Mouse (Mus musculus) liver, adult 2 months (tissue): ENCODE results near the gene Phlda3. TPM values are rescaled to one million over a fixed set of nuclear protein-coding genes. Genes with fewer than 3 reads are reported as not detected.

Source experiments
- DNase-seq: peaks from one replicate; pipeline ENCODE4 v3.0.0-alpha.2; 2011; ENCODE audit warnings: low read depth, low spot score; ENCODE audit errors: extremely low read depth
- H3K27ac ChIP-seq: fragments of 200-500 bp; replicated peaks from 2 replicates; pipeline ENCODE4 v1.5.1; 2012; ENCODE audit warnings: low read depth, mild to moderate bottlenecking, control low read depth, inconsistent platforms, low read length; ENCODE audit not compliant: insufficient read depth
- H3K27me3 ChIP-seq: fragments of 200-500 bp; 2 replicates; pipeline ENCODE4 v1.6.1; 2012; ENCODE audit warnings: mild to moderate bottlenecking, moderate library complexity, low read length, inconsistent platforms; ENCODE audit not compliant: control insufficient read depth, insufficient read depth
- H3K36me3 ChIP-seq: fragments of 200-500 bp; 2 replicates; pipeline ENCODE4 v1.6.1; 2012; ENCODE audit warnings: low read length, inconsistent platforms; ENCODE audit not compliant: control insufficient read depth, insufficient read depth
- H3K4me1 ChIP-seq: fragments of 200-500 bp; 2 replicates; pipeline ENCODE4 v1.6.1; 2011; ENCODE audit warnings: low read length; ENCODE audit not compliant: control insufficient read depth, insufficient read depth
- H3K4me3 ChIP-seq: fragments of 200-500 bp; 2 replicates; pipeline ENCODE4 v1.5.1; 2011; ENCODE audit warnings: low read depth, mild to moderate bottlenecking, control low read depth, low read length, moderate library complexity; ENCODE audit not compliant: insufficient read depth
- H3K79me2 ChIP-seq: fragments of 200-500 bp; 2 replicates; pipeline ENCODE4 v1.6.1; 2012; ENCODE audit warnings: inconsistent platforms, mild to moderate bottlenecking, low read length, moderate library complexity; ENCODE audit not compliant: control insufficient read depth, insufficient read depth
- H3K9ac ChIP-seq: fragments of 200-500 bp; 2 replicates; pipeline ENCODE4 v1.6.1; 2012; ENCODE audit warnings: low read depth, mild to moderate bottlenecking, control low read depth, inconsistent platforms, low read length
- CTCF ChIP-seq: fragments of 200-500 bp; IDR thresholded peaks from 2 replicates; pipeline ENCODE4 v1.5.1; 2011; ENCODE audit warnings: low read depth, low read length, control low read depth
- POLR2A ChIP-seq: fragments of 200-500 bp; IDR thresholded peaks from 2 replicates; pipeline ENCODE4 v1.6.1; 2011; ENCODE audit warnings: low read length, control low read depth; ENCODE audit not compliant: insufficient read depth; ENCODE audit errors: extremely low read depth
- WGBS: fragments of 180-500 bp; shearing (Covaris S2); methylation state at CpG from one replicate; pipeline ENCODE4 v1.1.7; 2018; 5-methylcytosine and 5-hydroxymethylcytosine counted together
- polyA plus RNA-seq: library from polyadenylated mRNA; depleted of rRNA; stranded (reverse); fragments of >200 nt; gene quantifications from 2 replicates; pipeline ENCODE4 v1.2.3, GENCODE M21; 2012; rRNA removed
- total RNA-seq: library from RNA; depleted of rRNA; stranded (reverse); fragments of >200 nt; gene quantifications from 2 replicates; pipeline ENCODE4 v1.2.3, GENCODE M21; 2014; rRNA removed

The Phlda3 gene
- 1.7 and 1.9 TPM in 2 replicates for total RNA-seq
- polyA plus RNA-seq, result 0.62 and 1.8 TPM in 2 replicates

GRCm38 (mm10) chr1:135765645-135766591, at the start of gene Phlda3:
Gene Phlda3, plus strand, starts transcription at chr1:135766119.
- no peaks in the 10 kb centered on the region for H3K36me3 ChIP-seq
- no peaks in the 10 kb centered on the region for H3K79me2 ChIP-seq
- TF ChIP-seq CTCF, result no peak
- 0 out of 2 replicates have a peak, but pooled peaks have one; percentile 22 for TF ChIP-seq POLR2A
- H3K4me3 ChIP-seq, result peak within 1 kb of the TSS; percentile 68
- 3% methylated on average over 89 of the region's 90 CpGs for WGBS
- DNase-seq, result no peak
- no peaks in the 10 kb centered on the region for H3K4me1 ChIP-seq
- peaks cover 9% of the 10 kb centered on the region; the same call in 1 of the 2 replicates for H3K27me3 ChIP-seq
- peak within 1 kb of the TSS; percentile 76 for H3K9ac ChIP-seq
- H3K27ac ChIP-seq, result peak within 1 kb of the TSS; percentile 22; the same call in 1 of the 2 replicates

DNA sequence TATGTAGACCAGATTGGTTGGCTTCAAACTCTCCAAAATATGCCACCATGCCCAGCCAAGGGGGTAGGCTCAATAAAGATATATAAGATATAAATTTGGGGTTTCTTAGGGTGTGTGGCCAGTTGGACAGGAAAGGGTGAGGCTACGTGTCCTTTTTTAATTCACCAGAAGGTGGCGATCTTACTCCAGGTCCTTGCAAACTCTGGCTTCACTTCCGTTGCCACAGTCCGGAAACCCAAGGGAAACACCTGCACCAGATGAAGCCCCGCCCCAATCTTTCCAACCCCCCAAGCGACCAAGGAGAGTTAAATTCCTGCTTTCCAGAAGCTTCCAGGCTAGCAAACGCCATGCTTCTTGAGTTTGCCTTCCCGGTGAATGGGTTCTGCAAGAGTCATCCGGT, 46.4 kb upstream of the Phlda3 start:
- H3K4me1 ChIP-seq, result no peaks in the 10 kb centered on the region
- peak; percentile 53 for DNase-seq
- no peaks in the 10 kb centered on the region for H3K79me2 ChIP-seq
- no peak overlapping the region for H3K9ac ChIP-seq
- H3K27ac ChIP-seq, result no peak overlapping the region
- WGBS, result 22% methylated on average over 9 of the region's 9 CpGs
- H3K36me3 ChIP-seq, result no peaks in the 10 kb centered on the region
- H3K4me3 ChIP-seq, result no peak overlapping the region
- H3K27me3 ChIP-seq, result no peaks in the 10 kb centered on the region
- TF ChIP-seq CTCF, result peak; percentile 74
- TF ChIP-seq POLR2A, result no peak

GRCm38 (mm10) chr1:135719983-135720382, 45.9 kb upstream of the Phlda3 start, which contains the start of gene Csrp1:
Gene Csrp1, plus strand, starts transcription at chr1:135720061.
- Histone ChIP-seq H3K27me3 (no peaks in the 10 kb centered on the region), H3K79me2 (no peaks in the 10 kb centered on the region), H3K27ac (no peak within 1 kb of the TSS), H3K9ac (no peak within 1 kb of the TSS), H3K36me3 (no peaks in the 10 kb centered on the region), H3K4me3 (no peak within 1 kb of the TSS), H3K4me1 (no peaks in the 10 kb centered on the region)
- TF ChIP-seq CTCF (no peak), POLR2A (no peak)
- DNase-seq, result no peak
- WGBS, result 71% methylated on average over 6 of the region's 6 CpGs

DNA sequence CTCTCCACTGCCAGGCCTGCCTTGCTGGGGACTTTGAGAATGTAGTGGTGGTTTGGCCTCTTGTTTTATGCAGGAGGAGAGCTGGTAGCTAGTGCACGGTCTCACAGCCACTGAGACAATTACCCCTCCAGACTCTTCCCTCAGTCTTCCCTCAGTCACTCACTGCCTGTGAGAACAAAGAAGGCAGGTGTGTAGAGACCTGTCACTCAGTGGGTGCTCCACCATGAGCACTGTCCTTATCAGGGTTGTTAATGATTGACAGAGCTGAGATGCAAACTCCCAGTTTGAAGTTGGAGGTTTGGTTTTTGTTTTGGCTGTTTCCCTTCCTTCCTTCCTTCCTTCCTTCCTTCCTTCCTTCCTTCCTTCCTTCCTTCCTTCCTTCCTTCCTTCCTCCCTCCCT, 42.9 kb upstream of the Phlda3 start:
- Histone ChIP-seq H3K27ac (no peak overlapping the region), H3K36me3 (no peaks in the 10 kb centered on the region), H3K27me3 (no peaks in the 10 kb centered on the region), H3K9ac (no peak overlapping the region), H3K4me3 (no peak overlapping the region), H3K4me1 (no peaks in the 10 kb centered on the region), H3K79me2 (no peaks in the 10 kb centered on the region)
- 56% methylated on average over 1 of the region's 1 CpGs for WGBS
- TF ChIP-seq CTCF, result no peak
- no peak for DNase-seq

GRCm38 (mm10) chr1:135724134-135724533, 41.8 kb upstream of the Phlda3 start:
- no peak for TF ChIP-seq POLR2A
- no peak for TF ChIP-seq CTCF
- no peak for DNase-seq
- H3K4me3 ChIP-seq, result no peak overlapping the region
- no peaks in the 10 kb centered on the region for H3K27me3 ChIP-seq
- H3K9ac ChIP-seq, result no peak overlapping the region
- no peaks in the 10 kb centered on the region for H3K79me2 ChIP-seq
- H3K4me1 ChIP-seq, result no peaks in the 10 kb centered on the region
- WGBS, result 84% methylated on average over 4 of the region's 4 CpGs
- H3K27ac ChIP-seq, result no peak overlapping the region
- no peaks in the 10 kb centered on the region for H3K36me3 ChIP-seq

- no peaks in the 10 kb centered on the region for H3K27me3 ChIP-seq
- H3K9ac ChIP-seq, result no peak overlapping the region
- no peaks in the 10 kb centered on the region for H3K36me3 ChIP-seq
- no peak for TF ChIP-seq CTCF
- TF ChIP-seq POLR2A, result no peak
- DNase-seq, result no peak
- 92% methylated on average over 6 of the region's 6 CpGs for WGBS
- no peak overlapping the region for H3K27ac ChIP-seq
- H3K4me1 ChIP-seq, result no peaks in the 10 kb centered on the region
- no peak overlapping the region for H3K4me3 ChIP-seq
- H3K79me2 ChIP-seq, result no peaks in the 10 kb centered on the region
Observed at GRCm38 (mm10) chr1:135725324-135725723, 40.6 kb upstream of the Phlda3 start.
